Comparison of ENCODE assay signal across 26 mouse cellular contexts in the genomic region with DNA sequence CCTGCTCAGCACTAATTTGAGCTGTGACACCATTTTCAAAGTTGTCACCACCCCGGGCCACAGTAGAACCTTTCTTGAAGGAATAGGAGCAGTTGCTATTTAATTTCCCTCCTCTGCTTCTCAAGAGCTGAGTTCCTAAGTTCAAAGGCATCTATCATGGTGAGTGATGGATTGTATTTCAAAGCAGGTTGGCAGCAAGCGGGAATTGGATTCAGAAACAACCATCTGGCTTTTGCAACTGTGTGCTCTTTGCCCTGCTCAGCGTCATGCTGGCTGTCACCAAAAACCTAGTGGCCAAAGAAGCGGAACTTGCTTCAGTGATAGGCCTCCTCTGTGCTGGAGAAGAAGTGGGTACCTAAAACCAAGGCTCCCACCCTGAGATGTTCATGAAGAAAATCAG.
"Had no signal": no experiment of that assay in that cellular context is flagged by ENCODE, and none has a peak within 500 bp of the region (broad histone marks: within the 10 kb centered on the region; RNA-seq: fewer than 3 reads in every experiment).

No protein-coding gene starts in this region.

- ATAC-seq: forebrain, embryonic 16.5 days; hindbrain, postnatal 0 days; intestine, embryonic 16.5 days; liver, embryonic 12.5 days had no signal

- H3K4me2 ChIP-seq: heart, embryonic 11.5 days; heart, embryonic 13.5 days; heart, embryonic 15.5 days; hindbrain, embryonic 13.5 days; hindbrain, embryonic 15.5 days; kidney, embryonic 15.5 days; limb, embryonic 13.5 days; limb, embryonic 15.5 days; liver, embryonic 12.5 days had no signal

- H3K27ac ChIP-seq: heart, adult 2 months; heart, embryonic 13.5 days; heart, embryonic 15.5 days; hindbrain, embryonic 13.5 days; hindbrain, embryonic 15.5 days; hindbrain, postnatal 0 days; kidney, embryonic 15.5 days; kidney, postnatal 0 days; limb, embryonic 13.5 days; limb, embryonic 15.5 days; liver, embryonic 12.5 days; liver, embryonic 14.5 days had no signal

- H3K9me3 ChIP-seq: heart, embryonic 13.5 days; heart, embryonic 15.5 days; hindbrain, embryonic 13.5 days; hindbrain, embryonic 15.5 days; kidney, embryonic 15.5 days; limb, embryonic 13.5 days; limb, embryonic 15.5 days; liver, embryonic 12.5 days had no signal

- H3K9ac ChIP-seq: heart, embryonic 13.5 days; heart, embryonic 15.5 days; hindbrain, embryonic 13.5 days; hindbrain, embryonic 15.5 days; kidney, embryonic 15.5 days; limb, embryonic 13.5 days; limb, embryonic 15.5 days; liver, embryonic 12.5 days; liver, embryonic 14.5 days had no signal

- H3K4me1 ChIP-seq: heart, embryonic 13.5 days; heart, embryonic 15.5 days; hindbrain, embryonic 13.5 days; hindbrain, embryonic 15.5 days; limb, embryonic 13.5 days; limb, embryonic 15.5 days; liver, embryonic 12.5 days had no signal

- H3K27me3 ChIP-seq: heart, embryonic 13.5 days; heart, embryonic 15.5 days; hindbrain, embryonic 15.5 days; kidney, embryonic 15.5 days; limb, embryonic 13.5 days; limb, embryonic 15.5 days; liver, embryonic 12.5 days had no signal

- H3K4me3 ChIP-seq: heart, adult 2 months; heart, embryonic 13.5 days; heart, embryonic 15.5 days; hindbrain, embryonic 13.5 days; hindbrain, embryonic 15.5 days; kidney, embryonic 15.5 days; limb, embryonic 13.5 days; limb, embryonic 15.5 days; liver, embryonic 12.5 days had no signal

- DNase-seq: heart, adult 11 months; heart, adult 2 months; heart, postnatal 14 days; heart, postnatal 36 days; kidney, adult 11 months; kidney, adult 2 months; kidney, adult 9 months; kidney, postnatal 14 days; kidney, postnatal 36 days; layer of hippocampus, adult 9-11 months; layer of hippocampus, postnatal 36 days; left cerebral cortex, postnatal 4 days had no signal

- H3K36me3 ChIP-seq: heart, embryonic 13.5 days; heart, embryonic 15.5 days; hindbrain, embryonic 13.5 days; hindbrain, embryonic 15.5 days; kidney, embryonic 15.5 days; limb, embryonic 13.5 days; limb, embryonic 15.5 days; liver, embryonic 12.5 days had no signal
